Comparison of ENCODE assay signal across 8 mouse cellular contexts in genomic region chr19:57007781-57008710, GRCm38 (mm10). TPM values are rescaled to one million over a fixed set of nuclear protein-coding genes. Genes with fewer than 3 reads are reported as not detected.
A peak's percentile ranks its signal among the peaks of the same experiment; 100 is the strongest.
DNase-seq lines count a peak whose midpoint lies in the region; ATAC-seq lines count a peak whose summit lies in the region.

Gene Afap1l2, minus strand, starts transcription at chr19:57008228.

- no peaks in the 10 kb centered on the region for H3K9me3 ChIP-seq in liver, embryonic 11.5 days (ENCODE audit: control insufficient read depth, low read length)
- H3K9me3 ChIP-seq in neural tube, embryonic 12.5 days: no peaks in the 10 kb centered on the region

- 3% methylated on average over 68 of the region's 68 CpGs for WGBS in liver, embryonic 11.5 days
- 2% methylated on average over 68 of the region's 68 CpGs for WGBS in neural tube, embryonic 12.5 days

- ATAC-seq in liver, embryonic 11.5 days (replicated peaks; ENCODE audit: low FRiP score): no peak; the same call in 1 of the 2 replicates
- peak; percentile 56; the same call in 1 of the 2 replicates for ATAC-seq in neural tube, embryonic 12.5 days (ENCODE audit: low FRiP score, low read depth)
- ATAC-seq in erythroid progenitor cell, adult 5-6 weeks (replicated peaks; ENCODE audit: low FRiP score, poor library complexity, severe bottlenecking): no peak

- H3K4me2 ChIP-seq in liver, embryonic 11.5 days: peak within 1 kb of the TSS; percentile 81
- H3K4me2 ChIP-seq in neural tube, embryonic 12.5 days (replicated peaks): peak within 1 kb of the TSS; percentile 94

- no peak within 1 kb of the TSS for H3K9ac ChIP-seq in liver, embryonic 11.5 days (ENCODE audit: low read depth, low read length)
- peak within 1 kb of the TSS; percentile 56 for H3K9ac ChIP-seq in neural tube, embryonic 12.5 days

- DNase-seq in thymus, postnatal 36 days: peak; percentile 7 to 11
- no peak for DNase-seq in thymus, adult 18-20 months
- peak; percentile 67 for DNase-seq in embryo, embryonic 10 days (ENCODE audit: low spot score)
- DNase-seq in heart, adult 11 months: peak; percentile 96
- DNase-seq in kidney, adult 11 months: peak; percentile 78
- DNase-seq in liver, embryonic 11.5 days (ENCODE audit: low spot score): peak; percentile 59

- H3K27ac ChIP-seq in liver, embryonic 11.5 days (ENCODE audit: low read depth, low read length): no peak within 1 kb of the TSS
- H3K27ac ChIP-seq in neural tube, embryonic 12.5 days: no peak within 1 kb of the TSS

- peaks cover 30% of the 10 kb centered on the region for H3K27me3 ChIP-seq in liver, embryonic 11.5 days (replicated peaks; ENCODE audit: control insufficient read depth, insufficient read depth, low read length)
- H3K27me3 ChIP-seq in neural tube, embryonic 12.5 days (replicated peaks): peaks cover 22% of the 10 kb centered on the region

- no peaks in the 10 kb centered on the region; the same call in 1 of the 2 replicates for H3K4me1 ChIP-seq in liver, embryonic 11.5 days (replicated peaks; ENCODE audit: control insufficient read depth, insufficient read depth, low read length)
- H3K4me1 ChIP-seq in neural tube, embryonic 12.5 days: peaks cover 15% of the 10 kb centered on the region

- peak within 1 kb of the TSS; percentile 54 for H3K4me3 ChIP-seq in liver, embryonic 11.5 days (ENCODE audit: low read depth, low read length)
- H3K4me3 ChIP-seq in neural tube, embryonic 12.5 days: peak within 1 kb of the TSS; percentile 50

- H3K36me3 ChIP-seq in liver, embryonic 11.5 days (ENCODE audit: control insufficient read depth, insufficient read depth, low read length): no peaks in the 10 kb centered on the region
- no peaks in the 10 kb centered on the region for H3K36me3 ChIP-seq in neural tube, embryonic 12.5 days

RNA-seq across cellular contexts. Expression of gene Afap1l2, which starts in this region (rescaled TPM):
- polyA plus RNA-seq in liver, embryonic 11.5 days (2014; fragmentation: Nextera tagmentation; extraction: Ambion mirVana): 1.2 and 1.5 TPM in 2 replicates
- 15.5 and 17.3 TPM in 2 replicates for polyA plus RNA-seq in neural tube, embryonic 12.5 days (2016; fragmentation: Nextera tagmentation; extraction: Ambion mirVana)
- total RNA-seq in erythroid progenitor cell, adult 5-6 weeks (2015; ENCODE audit: low replicate concordance): not detected in 2 replicates
- total RNA-seq in erythroid progenitor cell, adult 5-6 weeks (2017; ENCODE audit: low replicate concordance): not detected in 2 replicates

Comparison
In these comparisons a context has a peak if more than half of its experiments do, and no peak if none do; other contexts are left out.
1. DNase-seq: peak in thymus, postnatal 36 days (2 of 2), embryo, embryonic 10 days (single experiment), heart, adult 11 months (single experiment), kidney, adult 11 months (single experiment) and liver, embryonic 11.5 days (single experiment); none in thymus, adult 18-20 months (0 of 2).